Mouse (Mus musculus) C2C12 (cell line): ENCODE results near the gene Acot7.

ENCODE experiments used
- CEBPB ChIP-seq: IDR thresholded peaks from one replicate; pipeline ENCODE4 v1.6.1; 2011; ENCODE audit warnings: low read depth, mild to moderate bottlenecking, control low read depth, moderate library complexity
- CTCF ChIP-seq: IDR thresholded peaks from one replicate; pipeline ENCODE4 v1.5.1; 2011; ENCODE audit not compliant: control insufficient read depth, insufficient read depth, insufficient read length
- MAX ChIP-seq: IDR thresholded peaks from one replicate; pipeline ENCODE4 v1.6.1; 2011; ENCODE audit warnings: mild to moderate bottlenecking, control low read depth
- USF1 ChIP-seq: IDR thresholded peaks from one replicate; pipeline ENCODE4 v1.6.1; 2011; ENCODE audit warnings: low read depth, mild to moderate bottlenecking, control low read depth, moderate library complexity

GRCm38 (mm10) chr4:152272449-152273049 lies 94.6 kb downstream of the Acot7 start:
- no peak for TF ChIP-seq MAX
- no peak for TF ChIP-seq CTCF
- no peak for TF ChIP-seq CEBPB
- TF ChIP-seq USF1: no peak
